Mouse (Mus musculus) liver, embryonic 12.5 days (tissue): ENCODE measurements around the gene Ackr2. TPM values are rescaled to one million over a fixed set of nuclear protein-coding genes. Genes with fewer than 3 reads are reported as not detected.

Experiments used
- ATAC-seq: fragments of 200-750 bp; cut with Nextera tagmentation; 2 replicates; pipeline ENCODE4 v1.8.0; 2017; ENCODE audit warnings: moderate number of reproducible peaks, mild to moderate bottlenecking, moderate library complexity
- H3K27ac ChIP-seq: fragments of 300-500 bp; sonication (generic); 2 replicates; pipeline ENCODE4 v1.5.1; 2016; ENCODE audit warnings: mild to moderate bottlenecking
- H3K27me3 ChIP-seq: fragments of 300-500 bp; sonication (generic); replicated peaks from 2 replicates; pipeline ENCODE4 v1.6.1; 2016; ENCODE audit warnings: mild to moderate bottlenecking, moderate library complexity
- H3K36me3 ChIP-seq: fragments of 300-500 bp; sonication (generic); 2 replicates; pipeline ENCODE4 v1.6.1; 2016; ENCODE audit warnings: mild to moderate bottlenecking, moderate library complexity
- H3K4me1 ChIP-seq: fragments of 300-500 bp; sonication (generic); 2 replicates; pipeline ENCODE4 v1.6.1; 2016
- H3K4me2 ChIP-seq: fragments of 300-500 bp; sonication (generic); 2 replicates; pipeline ENCODE4 v1.6.1; 2016; ENCODE audit warnings: mild to moderate bottlenecking, moderate library complexity
- H3K4me3 ChIP-seq: fragments of 300-500 bp; sonication (generic); 2 replicates; pipeline ENCODE4 v1.5.1; 2016; ENCODE audit warnings: mild to moderate bottlenecking, moderate library complexity
- H3K9ac ChIP-seq: fragments of 300-500 bp; sonication (generic); 2 replicates; pipeline ENCODE4 v1.6.1; 2016; ENCODE audit warnings: mild to moderate bottlenecking, moderate library complexity
- H3K9me3 ChIP-seq: fragments of 300-500 bp; sonication (generic); replicated peaks from 2 replicates; pipeline ENCODE4 v1.6.1; 2016; ENCODE audit warnings: mild to moderate bottlenecking, moderate library complexity
- WGBS: fragments of 180-500 bp; shearing (Covaris S2); methylation state at CpG from one replicate; pipeline ENCODE4 v1.1.7; 2016; ENCODE audit not compliant: insufficient replicate concordance; 5-methylcytosine and 5-hydroxymethylcytosine counted together
- polyA plus RNA-seq: library from polyadenylated mRNA; unstranded; fragments of >200 nt; fragmentation: Nextera tagmentation; extraction: Ambion mirVana; gene quantifications from 2 replicates; pipeline ENCODE4 v1.2.1, GENCODE M21; 2016

The Ackr2 gene
- polyA plus RNA-seq, 1 experiment from 2014 or later: 0.19 TPM

DNA sequence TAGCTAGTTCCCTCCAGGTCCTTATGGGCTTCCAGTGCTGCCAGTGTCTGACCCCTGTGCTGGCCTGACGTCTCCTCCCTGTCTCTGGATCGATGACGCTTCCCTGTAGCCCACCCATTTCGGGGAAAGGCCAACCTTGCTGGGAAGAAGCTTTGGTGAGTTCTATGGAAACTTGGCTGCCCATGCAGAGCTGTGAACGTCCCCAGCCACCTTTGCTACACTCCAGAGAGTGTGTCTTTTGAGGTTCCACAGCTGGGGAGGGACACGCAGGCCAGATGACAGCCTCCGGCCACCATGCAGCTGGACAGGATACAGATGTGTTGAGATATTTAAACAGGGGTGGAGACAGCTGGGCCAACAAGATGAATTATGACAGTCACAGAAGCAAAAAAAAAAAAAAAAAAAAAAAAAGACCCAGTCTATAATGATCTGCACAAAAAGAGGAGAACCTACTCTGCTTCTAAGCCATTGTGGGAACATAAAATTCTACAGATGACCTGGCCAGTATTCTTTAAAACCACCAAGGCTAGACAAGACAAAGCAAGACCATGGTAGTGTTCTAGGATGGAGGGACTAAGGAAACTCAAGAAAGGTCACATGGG is 2.7 kb upstream of the Ackr2 start:
- no peak overlapping the region for H3K9ac ChIP-seq
- no peak overlapping the region for H3K4me3 ChIP-seq
- H3K4me1 ChIP-seq: peaks cover 3% of the 10 kb centered on the region; the same call in 1 of the 2 replicates
- H3K4me2 ChIP-seq: no peak overlapping the region
- H3K9me3 ChIP-seq: no peaks in the 10 kb centered on the region
- WGBS: 56% methylated on average over 7 of the region's 7 CpGs
- no peaks in the 10 kb centered on the region for H3K27me3 ChIP-seq
- ATAC-seq: no peak
- no peak overlapping the region for H3K27ac ChIP-seq
- no peaks in the 10 kb centered on the region for H3K36me3 ChIP-seq

GRCm38 (mm10) chr9:121896820-121897219 is 1.3 kb upstream of the Ackr2 start:
- H3K27me3 ChIP-seq: no peaks in the 10 kb centered on the region
- no peak overlapping the region for H3K27ac ChIP-seq
- H3K9me3 ChIP-seq: no peaks in the 10 kb centered on the region
- H3K9ac ChIP-seq: no peak overlapping the region
- H3K4me2 ChIP-seq: no peak overlapping the region
- no peak overlapping the region for H3K4me3 ChIP-seq
- 55% methylated on average over 4 of the region's 4 CpGs for WGBS
- H3K36me3 ChIP-seq: no peaks in the 10 kb centered on the region
- no peak for ATAC-seq
- no peaks in the 10 kb centered on the region for H3K4me1 ChIP-seq

GRCm38 (mm10) chr9:121899306-121899705 is 1.2 kb downstream of the Ackr2 start:
- Histone ChIP-seq H3K9ac (no peak overlapping the region), H3K36me3 (no peaks in the 10 kb centered on the region), H3K27me3 (no peaks in the 10 kb centered on the region), H3K9me3 (no peaks in the 10 kb centered on the region), H3K4me2 (no peak overlapping the region), H3K4me1 (no peaks in the 10 kb centered on the region), H3K27ac (no peak overlapping the region), H3K4me3 (no peak overlapping the region)
- ATAC-seq: no peak
- 47% methylated on average over 6 of the region's 6 CpGs for WGBS

DNA sequence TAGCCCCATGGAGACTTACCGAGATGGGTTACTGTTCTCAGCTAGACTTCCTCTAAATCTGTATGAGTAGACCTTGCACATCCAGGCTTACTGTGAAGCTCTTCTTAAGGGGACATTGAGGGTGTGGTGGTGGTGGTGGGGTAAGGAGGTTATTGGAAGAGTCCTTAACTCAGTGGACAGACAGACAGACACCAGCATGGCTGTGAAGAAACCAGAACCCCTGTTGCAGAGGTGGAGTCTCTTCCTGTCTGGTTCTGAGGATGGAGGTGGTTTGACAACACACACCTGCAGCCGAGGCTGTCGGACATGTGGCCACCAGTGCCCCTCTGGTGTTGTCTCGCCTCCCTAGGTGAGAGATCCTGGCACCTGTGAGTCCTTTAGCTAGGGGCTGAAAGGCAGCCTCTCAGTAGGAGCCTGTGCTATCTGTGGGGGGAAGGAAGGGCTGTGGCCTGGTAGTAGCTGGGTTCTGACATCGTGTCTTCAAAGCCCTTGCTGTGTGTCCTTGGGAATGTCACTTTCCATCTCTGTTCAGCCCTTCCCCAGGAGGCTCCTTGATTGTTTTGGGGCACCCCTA is 2.2 kb downstream of the Ackr2 start:
- no peaks in the 10 kb centered on the region for H3K36me3 ChIP-seq
- no peak overlapping the region for H3K4me3 ChIP-seq
- H3K27me3 ChIP-seq: no peaks in the 10 kb centered on the region
- no peaks in the 10 kb centered on the region for H3K4me1 ChIP-seq
- H3K4me2 ChIP-seq: no peak overlapping the region
- WGBS: 69% methylated on average over 5 of the region's 5 CpGs
- H3K9me3 ChIP-seq: no peaks in the 10 kb centered on the region
- H3K9ac ChIP-seq: no peak overlapping the region
- no peak overlapping the region for H3K27ac ChIP-seq
- ATAC-seq: no peak

GRCm38 (mm10) chr9:121901710-121902700 is 3.9 kb downstream of the Ackr2 start:
- Histone ChIP-seq H3K4me3 (no peak overlapping the region), H3K4me1 (no peaks in the 10 kb centered on the region), H3K36me3 (no peaks in the 10 kb centered on the region), H3K9me3 (no peaks in the 10 kb centered on the region), H3K27ac (no peak overlapping the region), H3K9ac (no peak overlapping the region), H3K4me2 (no peak overlapping the region), H3K27me3 (no peaks in the 10 kb centered on the region)
- 62% methylated on average over 5 of the region's 5 CpGs for WGBS
- ATAC-seq: no peak

- Histone ChIP-seq H3K4me1 (no peaks in the 10 kb centered on the region), H3K27me3 (no peaks in the 10 kb centered on the region), H3K9ac (no peak overlapping the region), H3K4me3 (no peak overlapping the region), H3K27ac (no peak overlapping the region), H3K36me3 (no peaks in the 10 kb centered on the region), H3K9me3 (no peaks in the 10 kb centered on the region), H3K4me2 (no peak overlapping the region)
- no peak for ATAC-seq
- WGBS: 61% methylated on average over 8 of the region's 8 CpGs
Observed at GRCm38 (mm10) chr9:121903476-121904305, 5.5 kb downstream of the Ackr2 start.

DNA sequence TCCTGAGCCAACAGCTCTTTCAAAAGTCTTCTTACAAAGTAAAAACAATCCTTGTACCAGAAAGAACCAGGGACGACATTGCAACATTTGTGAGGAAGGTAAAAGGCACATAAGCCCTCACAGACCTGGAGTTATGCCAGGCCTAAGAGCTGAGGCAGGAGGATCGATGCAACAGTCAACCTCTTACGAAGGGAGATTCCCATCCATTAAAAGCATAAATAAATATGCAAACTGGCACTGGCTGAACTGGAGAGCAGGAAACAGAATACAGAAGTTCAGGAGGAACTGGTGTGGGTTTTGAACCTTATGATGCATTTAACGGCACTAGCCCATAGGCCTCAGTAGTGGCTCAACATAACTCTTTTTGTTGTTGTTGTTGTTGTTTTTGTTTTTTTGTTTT is 6.2 kb downstream of the Ackr2 start:
- Histone ChIP-seq H3K4me3 (no peak overlapping the region), H3K9me3 (no peaks in the 10 kb centered on the region), H3K9ac (no peak overlapping the region), H3K27ac (no peak overlapping the region), H3K27me3 (no peaks in the 10 kb centered on the region), H3K4me1 (no peaks in the 10 kb centered on the region), H3K4me2 (no peak overlapping the region), H3K36me3 (no peaks in the 10 kb centered on the region)
- ATAC-seq: no peak
- WGBS: 58% methylated on average over 4 of the region's 4 CpGs

DNA sequence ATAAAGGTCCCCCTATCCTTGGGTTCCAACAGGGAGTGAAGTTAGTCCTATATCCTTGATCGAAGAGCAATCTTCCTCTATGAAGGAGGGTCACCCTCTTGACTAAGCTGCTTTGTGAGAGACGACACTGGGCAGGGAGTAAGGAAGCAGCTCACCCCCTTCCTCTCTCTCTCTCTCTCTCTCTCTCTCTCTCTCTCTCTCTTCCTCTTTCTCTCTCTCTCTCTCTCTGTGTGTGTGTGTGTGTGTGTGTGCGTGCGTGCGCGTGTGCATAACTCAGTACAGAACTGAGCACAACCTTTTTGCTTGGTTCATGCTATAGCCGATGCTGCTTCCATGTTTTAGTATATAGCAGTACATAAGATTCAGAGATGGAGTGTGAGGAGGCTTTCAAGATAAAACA is 6.8 kb downstream of the Ackr2 start:
- no peak overlapping the region for H3K9ac ChIP-seq
- 80% methylated on average over 7 of the region's 7 CpGs for WGBS
- H3K27me3 ChIP-seq: no peaks in the 10 kb centered on the region
- no peaks in the 10 kb centered on the region for H3K9me3 ChIP-seq
- no peak overlapping the region for H3K4me3 ChIP-seq
- no peak for ATAC-seq
- H3K4me1 ChIP-seq: no peaks in the 10 kb centered on the region
- H3K36me3 ChIP-seq: no peaks in the 10 kb centered on the region
- no peak overlapping the region for H3K4me2 ChIP-seq
- no peak overlapping the region for H3K27ac ChIP-seq

DNA sequence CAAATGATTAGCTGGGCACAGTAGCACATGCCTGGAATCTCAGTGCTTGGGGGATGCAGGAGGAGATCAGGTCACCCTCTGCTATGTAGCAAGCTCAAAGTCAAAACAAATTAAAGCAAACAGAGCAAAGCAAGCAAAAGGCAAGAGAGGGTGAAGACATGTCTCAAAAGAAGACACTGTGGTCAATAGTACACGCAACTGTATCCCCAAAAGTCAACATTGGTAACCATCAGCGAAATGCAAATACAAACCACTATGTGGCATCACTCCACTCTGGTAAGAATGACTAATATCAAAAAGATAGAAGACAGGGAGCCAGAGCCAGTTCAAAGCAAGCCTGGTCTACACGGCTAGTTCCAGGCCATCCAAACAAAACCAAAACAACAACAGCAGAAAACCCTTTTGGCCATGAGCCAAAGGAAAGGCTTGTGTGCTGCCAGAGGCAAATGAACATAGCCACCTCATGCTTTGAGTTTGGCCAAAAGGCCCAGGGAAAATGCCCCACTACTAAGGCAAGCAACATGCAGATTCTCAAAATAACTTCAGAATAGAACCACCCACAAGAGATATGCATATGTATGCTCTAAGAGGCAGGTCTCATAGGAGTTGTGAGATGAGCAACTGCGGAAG is 7.5 kb downstream of the Ackr2 start:
- H3K4me3 ChIP-seq: no peak overlapping the region
- no peak for ATAC-seq
- H3K9ac ChIP-seq: no peak overlapping the region
- H3K27me3 ChIP-seq: no peaks in the 10 kb centered on the region
- H3K36me3 ChIP-seq: no peaks in the 10 kb centered on the region
- H3K9me3 ChIP-seq: no peaks in the 10 kb centered on the region
- 67% methylated on average over 4 of the region's 4 CpGs for WGBS
- H3K4me1 ChIP-seq: no peaks in the 10 kb centered on the region
- H3K27ac ChIP-seq: no peak overlapping the region
- H3K4me2 ChIP-seq: no peak overlapping the region

DNA sequence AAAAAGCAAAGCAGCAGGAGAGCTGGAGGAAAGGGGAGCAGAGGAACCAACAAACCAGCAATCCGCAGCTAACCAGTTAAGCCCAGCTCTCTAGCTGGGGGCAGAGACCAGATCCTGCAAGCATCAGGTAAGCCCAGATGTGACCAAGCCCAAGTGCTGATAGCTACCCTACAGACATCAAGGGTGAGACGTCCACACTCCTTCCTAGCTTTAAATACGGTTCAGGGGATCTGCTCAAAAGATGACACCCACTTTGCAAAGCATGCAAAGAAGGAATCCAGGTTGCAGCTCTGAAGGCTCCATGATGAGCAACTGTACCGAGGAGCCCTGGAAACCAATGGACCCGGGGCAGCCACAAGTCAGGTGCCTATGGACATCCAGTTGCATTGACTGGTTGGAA is 8.3 kb downstream of the Ackr2 start:
- ATAC-seq: no peak
- no peak overlapping the region for H3K4me3 ChIP-seq
- H3K36me3 ChIP-seq: no peaks in the 10 kb centered on the region
- H3K9ac ChIP-seq: no peak overlapping the region
- H3K27me3 ChIP-seq: no peaks in the 10 kb centered on the region
- H3K4me2 ChIP-seq: no peak overlapping the region
- 66% methylated on average over 5 of the region's 5 CpGs for WGBS
- no peak overlapping the region for H3K27ac ChIP-seq
- H3K9me3 ChIP-seq: no peaks in the 10 kb centered on the region
- H3K4me1 ChIP-seq: no peaks in the 10 kb centered on the region

- Histone ChIP-seq H3K27me3 (no peaks in the 10 kb centered on the region), H3K9ac (no peak overlapping the region), H3K4me1 (no peaks in the 10 kb centered on the region), H3K36me3 (no peaks in the 10 kb centered on the region), H3K4me2 (no peak overlapping the region), H3K27ac (no peak overlapping the region), H3K4me3 (no peak overlapping the region), H3K9me3 (no peaks in the 10 kb centered on the region)
- no peak for ATAC-seq
- WGBS: 68% methylated on average over 10 of the region's 10 CpGs
Observed at GRCm38 (mm10) chr9:121907356-121908070, 9.4 kb downstream of the Ackr2 start.
